Comparison of ENCODE assay signal across 8 mouse cellular contexts in the genomic region with DNA sequence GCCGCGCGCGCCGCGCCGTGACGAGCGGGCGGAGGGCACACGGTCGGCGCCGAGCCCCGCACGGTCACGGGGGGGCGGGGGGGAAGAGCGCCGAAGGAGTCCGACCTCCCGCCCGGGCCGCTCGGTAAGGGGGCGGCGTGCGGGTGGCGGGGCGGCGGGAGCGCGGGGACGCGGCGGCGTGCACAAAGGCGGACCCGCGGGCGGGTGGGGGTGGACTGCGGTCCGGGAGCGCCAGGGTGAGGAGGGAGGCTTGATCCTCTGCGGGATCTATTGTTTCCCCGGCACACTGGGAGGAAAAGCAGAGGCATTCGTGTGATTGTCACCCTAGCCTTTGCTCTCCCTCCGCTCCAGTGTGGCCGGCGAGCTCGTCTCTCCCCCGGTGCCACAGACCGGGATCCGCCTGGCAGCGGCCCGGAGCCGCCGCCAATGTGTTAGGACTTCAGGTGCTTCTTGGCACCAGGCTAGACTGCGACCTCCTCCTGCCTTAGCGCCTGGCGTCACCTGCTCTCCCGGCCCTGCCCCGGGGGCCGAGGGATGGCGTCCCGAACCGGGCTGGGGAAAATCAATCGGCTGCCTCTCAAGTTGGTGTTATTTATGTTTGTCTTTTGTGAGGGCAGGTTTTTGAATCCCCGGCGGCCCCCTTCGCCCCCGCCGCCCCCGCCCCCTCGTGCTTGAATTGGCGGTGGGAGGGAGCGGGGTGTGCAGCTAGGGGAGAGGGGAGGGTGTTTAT. TPM values are rescaled to one million over a fixed set of nuclear protein-coding genes. Genes with fewer than 3 reads are reported as not detected.
DNase-seq lines count a peak whose midpoint lies in the region; ATAC-seq and TF ChIP-seq lines count a peak whose summit lies in the region.

No protein-coding gene starts in this region.

- no peaks in the 10 kb centered on the region for H3K9me3 ChIP-seq in forebrain, embryonic 11.5 days (ENCODE audit: control insufficient read depth, low read length)
- no peaks in the 10 kb centered on the region for H3K9me3 ChIP-seq in heart, postnatal 0 days (replicated peaks; ENCODE audit: control insufficient read depth, low read length)
- no peaks in the 10 kb centered on the region for H3K9me3 ChIP-seq in neural tube, embryonic 15.5 days (replicated peaks)

- H3K27ac ChIP-seq in forebrain, embryonic 11.5 days (ENCODE audit: low read depth, low read length), result peak overlapping the region; percentile 93
- H3K27ac ChIP-seq in heart, postnatal 0 days (ENCODE audit: low read depth), result peak overlapping the region; percentile 86
- peak overlapping the region; percentile 97 for H3K27ac ChIP-seq in neural tube, embryonic 15.5 days (replicated peaks)

- TF ChIP-seq CTCF in heart, postnatal 0 days (IDR thresholded peaks at IDR 0.05; ENCODE audit: low read depth), result no peak

- TF ChIP-seq EP300 in heart, postnatal 0 days (IDR thresholded peaks at IDR 0.05; ENCODE audit: low read depth), result no peak

- no peaks in the 10 kb centered on the region; the same call in 1 of the 2 replicates for H3K27me3 ChIP-seq in forebrain, embryonic 11.5 days (ENCODE audit: control insufficient read depth, insufficient read depth, low read length)
- H3K27me3 ChIP-seq in heart, postnatal 0 days (ENCODE audit: control insufficient read depth, insufficient read depth, low read length), result no peaks in the 10 kb centered on the region
- no peaks in the 10 kb centered on the region for H3K27me3 ChIP-seq in neural tube, embryonic 15.5 days (replicated peaks)

- peak; percentile 56 for DNase-seq in MN1 (ENCODE audit: low spot score)
- DNase-seq in brain, embryonic 18.5 days (ENCODE audit: low read depth, low spot score), result peak; percentile 18
- peak; percentile 82 for DNase-seq in forebrain, embryonic 11.5 days (ENCODE audit: low spot score)
- peak; percentile 45 for DNase-seq in heart, postnatal 0 days (ENCODE audit: low spot score)
- peak; percentile 42 to 71 for DNase-seq in kidney, postnatal 36 days
- DNase-seq in lung, adult 18-20 months, result peak; percentile 47 to 54
- no peak for DNase-seq in c-Kit-positive CD71-positive TER-119-positive erythroid progenitor cells, embryonic 14.5 days (ENCODE audit: low spot score)

- ATAC-seq in forebrain, embryonic 11.5 days (replicated peaks; ENCODE audit: low FRiP score), result peak; percentile 83
- ATAC-seq in heart, postnatal 0 days (ENCODE audit: insufficient read depth, low read depth), result peak; percentile 67
- peak; percentile 90 for ATAC-seq in neural tube, embryonic 15.5 days (ENCODE audit: low FRiP score)

- peak overlapping the region; percentile 75 for H3K4me3 ChIP-seq in forebrain, embryonic 11.5 days (ENCODE audit: low read depth, low read length)
- H3K4me3 ChIP-seq in heart, postnatal 0 days (ENCODE audit: low read depth, low read length), result peak overlapping the region; percentile 82
- peak overlapping the region; percentile 80 for H3K4me3 ChIP-seq in neural tube, embryonic 15.5 days (replicated peaks)

- peaks cover 1% of the 10 kb centered on the region; the same call in 1 of the 2 replicates for H3K4me1 ChIP-seq in forebrain, embryonic 11.5 days (replicated peaks; ENCODE audit: control insufficient read depth, insufficient read depth, low read length)
- H3K4me1 ChIP-seq in heart, postnatal 0 days (ENCODE audit: control insufficient read depth, insufficient read depth), result peaks cover 7% of the 10 kb centered on the region
- H3K4me1 ChIP-seq in neural tube, embryonic 15.5 days, result peaks cover 43% of the 10 kb centered on the region

- H3K36me3 ChIP-seq in forebrain, embryonic 11.5 days (ENCODE audit: control insufficient read depth, insufficient read depth, low read length), result no peaks in the 10 kb centered on the region
- no peaks in the 10 kb centered on the region for H3K36me3 ChIP-seq in heart, postnatal 0 days (replicated peaks; ENCODE audit: control insufficient read depth, insufficient read depth, low read length)
- H3K36me3 ChIP-seq in neural tube, embryonic 15.5 days, result no peaks in the 10 kb centered on the region

- peak overlapping the region; percentile 93 for H3K9ac ChIP-seq in forebrain, embryonic 11.5 days (ENCODE audit: low read length)
- peak overlapping the region; percentile 96 for H3K9ac ChIP-seq in heart, postnatal 0 days (replicated peaks; ENCODE audit: low read depth, low read length)
- H3K9ac ChIP-seq in neural tube, embryonic 15.5 days (replicated peaks), result peak overlapping the region; percentile 89

- H3K4me2 ChIP-seq in forebrain, embryonic 11.5 days (ENCODE audit: low read depth, low read length, severe bottlenecking), result peak overlapping the region; percentile 88
- peak overlapping the region; percentile 76 for H3K4me2 ChIP-seq in heart, postnatal 0 days (ENCODE audit: low read depth, low read length)
- H3K4me2 ChIP-seq in neural tube, embryonic 15.5 days, result peak overlapping the region; percentile 75

- WGBS in forebrain, embryonic 11.5 days, result under 1% methylated on average over 58 of the region's 77 CpGs
- WGBS in heart, postnatal 0 days, result 1% methylated on average over 48 of the region's 77 CpGs
- 1% methylated on average over 45 of the region's 77 CpGs for WGBS in neural tube, embryonic 15.5 days

RNA-seq across cellular contexts. Expression of gene Ppp1r9a, which starts 0.8 kb away (rescaled TPM):
- polyA plus RNA-seq in forebrain, embryonic 11.5 days (2014; fragmentation: Nextera tagmentation; extraction: Ambion mirVana), result 26.3 and 29.2 TPM in 2 replicates
- 11.3 and 11.6 TPM in 2 replicates for total RNA-seq in heart, postnatal 0 days (2014; rRNA removed; ENCODE audit: low replicate concordance)
- 6.8 and 8.3 TPM in 2 replicates for polyA plus RNA-seq in heart, postnatal 0 days (2015; fragmentation: Nextera tagmentation; extraction: Ambion mirVana)
- polyA plus RNA-seq in neural tube, embryonic 15.5 days (2015; fragmentation: Nextera tagmentation; extraction: Ambion mirVana), result 34.3 and 38.9 TPM in 2 replicates
